ENCODE assay signal across 14 mouse cellular contexts in the genomic region with DNA sequence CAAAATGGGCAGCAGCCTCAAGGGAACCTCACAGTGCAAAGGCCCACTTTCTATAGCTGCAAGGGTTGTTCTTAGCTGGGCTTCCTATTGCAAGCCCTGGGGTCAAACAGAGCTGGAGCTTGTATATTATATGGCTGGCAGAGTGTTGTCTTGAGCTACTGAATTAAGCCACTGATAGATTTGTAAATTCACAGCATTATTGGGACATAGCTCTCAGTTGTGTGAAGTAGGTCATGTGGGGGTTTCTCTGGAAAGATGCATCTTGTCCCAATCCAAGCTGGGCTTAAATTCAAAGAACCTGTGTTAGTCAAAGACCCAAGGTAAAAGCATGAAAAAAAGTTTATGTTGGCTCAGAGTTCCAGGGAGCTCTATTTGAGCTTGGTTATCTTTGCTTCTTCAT.
A peak's percentile ranks its signal among the peaks of the same experiment; 100 is the strongest.
DNase-seq lines count a peak whose midpoint lies in the region.
"Had no signal": no experiment of that assay in that cellular context is flagged by ENCODE, and none has a peak within 500 bp of the region (broad histone marks: within the 10 kb centered on the region; RNA-seq: fewer than 3 reads in every experiment).

No protein-coding gene starts in this region.

- DNase-seq in fat pad, adult 2 months (ENCODE audit: extremely low read depth, low read depth, low spot score) = peak; percentile 93
- DNase-seq in gonadal fat pad, adult 2 months (ENCODE audit: low read depth) = peak; percentile 90
- no peak for DNase-seq in urinary bladder, postnatal 4 days (ENCODE audit: low spot score in 2 of 2)
- DNase-seq in lung, postnatal 14 days = no peak
- DNase-seq: adrenal gland, adult 2 months; adrenal gland, adult 8-10 months; adrenal gland, postnatal 10 days; adrenal gland, postnatal 14 days; adrenal gland, postnatal 25 days; adrenal gland, postnatal 36 days; B cell, adult 2 months; cerebellum, adult 11 months; cerebellum, adult 11-12 months; cerebellum, adult 18-20 months had no signal

Comparison
In these comparisons a context has a peak if more than half of its experiments do, and no peak if none do; other contexts are left out.
1. DNase-seq: peak in fat pad, adult 2 months (single experiment) and gonadal fat pad, adult 2 months (single experiment); none in urinary bladder, postnatal 4 days (0 of 2) and lung, postnatal 14 days (single experiment).